In genomic region chr5:137631171-137631570, GRCm38 (mm10) we compare ENCODE assay signal across 8 mouse cellular contexts. TPM values are rescaled to one million over a fixed set of nuclear protein-coding genes. Genes with fewer than 3 reads are reported as not detected.
DNase-seq lines count a peak whose midpoint lies in the region; ATAC-seq lines count a peak whose summit lies in the region.

No protein-coding gene starts in this region.

- peaks cover 14% of the 10 kb centered on the region for H3K4me1 ChIP-seq in forebrain, embryonic 11.5 days (replicated peaks; ENCODE audit: control insufficient read depth, insufficient read depth, low read length)
- H3K4me1 ChIP-seq in hindbrain, embryonic 16.5 days (ENCODE audit: control insufficient read depth, insufficient read depth, low read depth, low read length), result peaks cover 29% of the 10 kb centered on the region
- peaks cover 31% of the 10 kb centered on the region for H3K4me1 ChIP-seq in liver, embryonic 16.5 days (ENCODE audit: control insufficient read depth, low read depth, low read length)
- peaks cover 35% of the 10 kb centered on the region for H3K4me1 ChIP-seq in neural tube, embryonic 12.5 days

- peaks cover 3% of the 10 kb centered on the region; the same call in 1 of the 2 replicates for H3K36me3 ChIP-seq in forebrain, embryonic 11.5 days (ENCODE audit: control insufficient read depth, insufficient read depth, low read length)
- peaks cover 12% of the 10 kb centered on the region for H3K36me3 ChIP-seq in hindbrain, embryonic 16.5 days (ENCODE audit: control insufficient read depth, insufficient read depth, low read length)
- H3K36me3 ChIP-seq in liver, embryonic 16.5 days (ENCODE audit: control insufficient read depth, insufficient read depth), result peaks cover 13% of the 10 kb centered on the region
- peaks cover 31% of the 10 kb centered on the region for H3K36me3 ChIP-seq in neural tube, embryonic 12.5 days

- no peaks in the 10 kb centered on the region for H3K27me3 ChIP-seq in forebrain, embryonic 11.5 days (ENCODE audit: control insufficient read depth, insufficient read depth, low read length)
- no peaks in the 10 kb centered on the region for H3K27me3 ChIP-seq in hindbrain, embryonic 16.5 days (replicated peaks; ENCODE audit: control insufficient read depth, insufficient read depth, low read length)
- no peaks in the 10 kb centered on the region for H3K27me3 ChIP-seq in liver, embryonic 16.5 days (ENCODE audit: control insufficient read depth, insufficient read depth, low read depth, low read length)
- no peaks in the 10 kb centered on the region for H3K27me3 ChIP-seq in neural tube, embryonic 12.5 days (replicated peaks)

- peak; percentile 40 for DNase-seq in kidney, adult 11 months
- DNase-seq in kidney, adult 18-20 months, result no peak
- no peak for DNase-seq in forebrain, embryonic 11.5 days (ENCODE audit: low spot score)
- DNase-seq in adrenal gland, adult 18-20 months (ENCODE audit: low spot score in 2 of 2), result no peak

- no peak for ATAC-seq in forebrain, embryonic 11.5 days (replicated peaks; ENCODE audit: low FRiP score)
- ATAC-seq in hindbrain, embryonic 16.5 days, result no peak
- no peak for ATAC-seq in liver, embryonic 16.5 days (ENCODE audit: low read depth)
- no peak for ATAC-seq in neural tube, embryonic 12.5 days (ENCODE audit: low FRiP score, low read depth)
- no peak for ATAC-seq in megakaryocyte-erythroid progenitor cell, adult 5-6 weeks (replicated peaks; ENCODE audit: low FRiP score, low TSS enrichment, poor library complexity, severe bottlenecking)

- WGBS in forebrain, embryonic 11.5 days, result 82% methylated on average over 9 of the region's 9 CpGs
- WGBS in hindbrain, embryonic 16.5 days, result 67% methylated on average over 9 of the region's 9 CpGs
- 17% methylated on average over 9 of the region's 9 CpGs for WGBS in liver, embryonic 16.5 days (ENCODE audit: insufficient replicate concordance)
- 67% methylated on average over 9 of the region's 9 CpGs for WGBS in neural tube, embryonic 12.5 days

- no peaks in the 10 kb centered on the region for H3K9me3 ChIP-seq in forebrain, embryonic 11.5 days (ENCODE audit: control insufficient read depth, low read length)
- H3K9me3 ChIP-seq in hindbrain, embryonic 16.5 days (ENCODE audit: control insufficient read depth, low read length), result no peaks in the 10 kb centered on the region
- no peaks in the 10 kb centered on the region for H3K9me3 ChIP-seq in liver, embryonic 16.5 days (replicated peaks; ENCODE audit: control insufficient read depth, low read length)
- H3K9me3 ChIP-seq in neural tube, embryonic 12.5 days, result no peaks in the 10 kb centered on the region

- H3K27ac ChIP-seq in forebrain, embryonic 11.5 days (ENCODE audit: low read depth, low read length), result no peak overlapping the region
- H3K27ac ChIP-seq in hindbrain, embryonic 16.5 days (ENCODE audit: low read depth, low read length), result peak overlapping the region; percentile 64; the same call in 1 of the 2 replicates
- H3K27ac ChIP-seq in liver, embryonic 16.5 days (ENCODE audit: low read length), result peak overlapping the region; percentile 93
- H3K27ac ChIP-seq in neural tube, embryonic 12.5 days, result peak overlapping the region; percentile 46; the same call in 1 of the 2 replicates

- H3K4me3 ChIP-seq in forebrain, embryonic 11.5 days (ENCODE audit: low read depth, low read length), result no peak overlapping the region
- no peak overlapping the region; the same call in 1 of the 2 replicates for H3K4me3 ChIP-seq in hindbrain, embryonic 16.5 days (ENCODE audit: low read length)
- H3K4me3 ChIP-seq in liver, embryonic 16.5 days (ENCODE audit: low read depth, low read length), result peak overlapping the region; percentile 78
- peak overlapping the region; percentile 7; the same call in 1 of the 2 replicates for H3K4me3 ChIP-seq in neural tube, embryonic 12.5 days

- no peak overlapping the region for H3K9ac ChIP-seq in forebrain, embryonic 11.5 days (ENCODE audit: low read length)
- peak overlapping the region; percentile 47; the same call in 1 of the 2 replicates for H3K9ac ChIP-seq in hindbrain, embryonic 16.5 days (ENCODE audit: low read depth, low read length)
- H3K9ac ChIP-seq in liver, embryonic 16.5 days (ENCODE audit: low read depth, low read length), result peak overlapping the region; percentile 83
- H3K9ac ChIP-seq in neural tube, embryonic 12.5 days, result peak overlapping the region; percentile 81

- H3K4me2 ChIP-seq in forebrain, embryonic 11.5 days (ENCODE audit: low read depth, low read length, severe bottlenecking), result peak overlapping the region; percentile 86; the same call in 1 of the 2 replicates
- H3K4me2 ChIP-seq in hindbrain, embryonic 16.5 days (ENCODE audit: low read length), result peak overlapping the region; percentile 97
- H3K4me2 ChIP-seq in liver, embryonic 16.5 days (ENCODE audit: low read depth, low read length), result peak overlapping the region; percentile 92
- H3K4me2 ChIP-seq in neural tube, embryonic 12.5 days (replicated peaks), result peak overlapping the region; percentile 79

RNA-seq across cellular contexts. Expression of gene Gm20605, which starts 2.2 kb away (rescaled TPM):
- 9.9 and 15.3 TPM in 2 replicates for polyA plus RNA-seq in forebrain, embryonic 11.5 days (2014; fragmentation: Nextera tagmentation; extraction: Ambion mirVana)
- 7.4 and 7.6 TPM in 2 replicates for polyA plus RNA-seq in hindbrain, embryonic 16.5 days (2015; fragmentation: Nextera tagmentation; extraction: Ambion mirVana)
- 5.2 and 6.1 TPM in 2 replicates for polyA plus RNA-seq in liver, embryonic 16.5 days (2015; fragmentation: Nextera tagmentation; extraction: Ambion mirVana)
- 8.9 and 9.4 TPM in 2 replicates for polyA plus RNA-seq in neural tube, embryonic 12.5 days (2016; fragmentation: Nextera tagmentation; extraction: Ambion mirVana)
- total RNA-seq in megakaryocyte-erythroid progenitor cell, adult 5-6 weeks (2014; fragmentation: Nextera tagmentation), result 19.5 and 22.4 TPM in 2 replicates
- 2.8 and 3.1 TPM in 2 replicates for total RNA-seq in megakaryocyte-erythroid progenitor cell, adult 5-6 weeks (2017)
- 10 to 100 TPM; 10.7 to 11.3 TPM for total RNA-seq in adrenal gland, adult 18-20 months (2021)

RNA-seq across cellular contexts. Expression of gene Lrch4, which starts 2.2 kb away (rescaled TPM):
- polyA plus RNA-seq in forebrain, embryonic 11.5 days (2014; fragmentation: Nextera tagmentation; extraction: Ambion mirVana), result 29.8 and 38.0 TPM in 2 replicates
- polyA plus RNA-seq in hindbrain, embryonic 16.5 days (2015; fragmentation: Nextera tagmentation; extraction: Ambion mirVana), result 14.9 and 21.6 TPM in 2 replicates
- polyA plus RNA-seq in liver, embryonic 16.5 days (2015; fragmentation: Nextera tagmentation; extraction: Ambion mirVana), result 25.1 and 26.8 TPM in 2 replicates
- polyA plus RNA-seq in neural tube, embryonic 12.5 days (2016; fragmentation: Nextera tagmentation; extraction: Ambion mirVana), result 29.4 and 32.5 TPM in 2 replicates
- 56.4 and 79.5 TPM in 2 replicates for total RNA-seq in megakaryocyte-erythroid progenitor cell, adult 5-6 weeks (2014; fragmentation: Nextera tagmentation)
- total RNA-seq in megakaryocyte-erythroid progenitor cell, adult 5-6 weeks (2017), result 13.9 and 14.7 TPM in 2 replicates
- total RNA-seq in adrenal gland, adult 18-20 months (2021), result 10 to 100 TPM; 30.3 to 32.7 TPM

RNA-seq across cellular contexts. Expression of gene Fbxo24, which starts 2.4 kb away (rescaled TPM):
- 0.12 and 0.17 TPM in 2 replicates for polyA plus RNA-seq in forebrain, embryonic 11.5 days (2014; fragmentation: Nextera tagmentation; extraction: Ambion mirVana)
- not detected in 2 replicates for polyA plus RNA-seq in hindbrain, embryonic 16.5 days (2015; fragmentation: Nextera tagmentation; extraction: Ambion mirVana)
- polyA plus RNA-seq in liver, embryonic 16.5 days (2015; fragmentation: Nextera tagmentation; extraction: Ambion mirVana), result 0.07 and 0.13 TPM in 2 replicates
- 0.11 and 0.39 TPM in 2 replicates for polyA plus RNA-seq in neural tube, embryonic 12.5 days (2016; fragmentation: Nextera tagmentation; extraction: Ambion mirVana)
- not detected in 2 replicates for total RNA-seq in megakaryocyte-erythroid progenitor cell, adult 5-6 weeks (2014; fragmentation: Nextera tagmentation)
- total RNA-seq in megakaryocyte-erythroid progenitor cell, adult 5-6 weeks (2017), result not detected in 2 replicates
- total RNA-seq in adrenal gland, adult 18-20 months (2021), result 1 to 10 TPM in 1 of 2 experiments, under 1 TPM in 1; 0.93 to 1.3 TPM

RNA-seq across cellular contexts. Expression of gene Sap25, which starts 10.0 kb away (rescaled TPM):
- polyA plus RNA-seq in forebrain, embryonic 11.5 days (2014; fragmentation: Nextera tagmentation; extraction: Ambion mirVana), result 9.3 and 10.7 TPM in 2 replicates
- 3.4 and 6.6 TPM in 2 replicates for polyA plus RNA-seq in hindbrain, embryonic 16.5 days (2015; fragmentation: Nextera tagmentation; extraction: Ambion mirVana)
- 4.5 and 6.7 TPM in 2 replicates for polyA plus RNA-seq in liver, embryonic 16.5 days (2015; fragmentation: Nextera tagmentation; extraction: Ambion mirVana)
- 7.6 and 9.5 TPM in 2 replicates for polyA plus RNA-seq in neural tube, embryonic 12.5 days (2016; fragmentation: Nextera tagmentation; extraction: Ambion mirVana)
- total RNA-seq in megakaryocyte-erythroid progenitor cell, adult 5-6 weeks (2014; fragmentation: Nextera tagmentation), result 45.8 and 69.9 TPM in 2 replicates
- 10.0 and 12.9 TPM in 2 replicates for total RNA-seq in megakaryocyte-erythroid progenitor cell, adult 5-6 weeks (2017)
- 1 to 10 TPM; 4.1 to 5.4 TPM for total RNA-seq in adrenal gland, adult 18-20 months (2021)

RNA-seq across cellular contexts. Expression of gene Irs3, which starts 14.3 kb away (rescaled TPM):
- 0.25 TPM in 1 of 2 replicates, not detected in the other for polyA plus RNA-seq in forebrain, embryonic 11.5 days (2014; fragmentation: Nextera tagmentation; extraction: Ambion mirVana)
- 0.11 and 0.16 TPM in 2 replicates for polyA plus RNA-seq in hindbrain, embryonic 16.5 days (2015; fragmentation: Nextera tagmentation; extraction: Ambion mirVana)
- polyA plus RNA-seq in liver, embryonic 16.5 days (2015; fragmentation: Nextera tagmentation; extraction: Ambion mirVana), result 0.15 TPM in 1 of 2 replicates, not detected in the other
- polyA plus RNA-seq in neural tube, embryonic 12.5 days (2016; fragmentation: Nextera tagmentation; extraction: Ambion mirVana), result 0.19 and 0.29 TPM in 2 replicates
- total RNA-seq in megakaryocyte-erythroid progenitor cell, adult 5-6 weeks (2014; fragmentation: Nextera tagmentation), result not detected in 2 replicates
- 0.80 TPM in 1 of 2 replicates, not detected in the other for total RNA-seq in megakaryocyte-erythroid progenitor cell, adult 5-6 weeks (2017)
- 10 to 100 TPM in 1 of 2 experiments, 1 to 10 TPM in 1; 6.7 to 27.5 TPM for total RNA-seq in adrenal gland, adult 18-20 months (2021)

Comparison
In these comparisons a context has a peak if more than half of its experiments do, and no peak if none do; other contexts are left out.
1. H3K4me3 ChIP-seq: peak in liver, embryonic 16.5 days (single experiment) and neural tube, embryonic 12.5 days (single experiment); none in forebrain, embryonic 11.5 days (single experiment) and hindbrain, embryonic 16.5 days (single experiment).
2. Peak in every context shown above with its lines, with median percentiles within 50 percentile points of each other: H3K4me2 ChIP-seq.